Mouse (Mus musculus): ENCODE measurements around the gene Pakap.
A peak's percentile ranks its signal among the peaks of the same experiment; 100 is the strongest.
"Not testable (repeated sequence)": the region's sequence is repeated elsewhere in the genome, so short reads cannot be mapped to it uniquely, and the experiment has no call there.

The Pakap gene

DNA sequence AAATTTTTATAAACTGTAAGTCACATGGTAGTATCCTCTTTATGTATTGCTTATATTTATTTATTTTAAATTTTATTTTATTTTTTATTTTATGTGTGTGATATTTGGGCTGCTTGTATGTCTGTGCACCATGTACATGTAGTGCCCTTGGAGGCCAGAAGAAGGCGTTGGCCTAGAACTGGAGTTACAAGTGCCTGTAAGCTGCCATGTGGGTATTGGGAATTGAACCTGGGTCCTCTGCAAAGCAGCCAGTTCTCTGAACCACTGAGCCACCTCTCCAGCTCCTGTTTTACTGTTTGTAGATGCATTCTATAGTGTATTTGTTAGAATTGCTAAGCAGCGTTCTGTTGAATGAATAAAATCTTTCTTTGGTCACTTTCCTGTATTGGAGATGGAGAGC lies 320.3 kb downstream of the Pakap start:
- DNase-seq = no peak

DNA sequence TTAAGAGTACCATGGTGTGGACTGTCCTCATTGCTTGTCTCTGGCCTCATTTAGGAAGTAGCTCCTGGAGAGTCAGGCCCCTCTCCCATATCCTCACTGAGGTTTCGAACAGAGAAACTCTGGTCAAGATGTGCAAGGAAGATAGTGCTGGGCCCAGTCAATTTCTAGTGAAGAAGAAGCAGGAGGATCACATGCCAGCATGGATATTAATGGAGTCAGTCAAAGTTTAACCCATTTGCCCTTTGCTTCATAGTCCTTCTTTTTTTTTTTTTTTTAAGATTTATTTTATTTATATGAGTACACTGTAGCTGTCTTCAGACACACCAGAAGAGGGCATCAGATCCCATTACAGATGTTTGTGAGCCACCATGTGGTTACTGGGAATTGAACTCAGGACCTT lies 321.0 kb downstream of the Pakap start:
- DNase-seq = not testable (repeated sequence)

DNA sequence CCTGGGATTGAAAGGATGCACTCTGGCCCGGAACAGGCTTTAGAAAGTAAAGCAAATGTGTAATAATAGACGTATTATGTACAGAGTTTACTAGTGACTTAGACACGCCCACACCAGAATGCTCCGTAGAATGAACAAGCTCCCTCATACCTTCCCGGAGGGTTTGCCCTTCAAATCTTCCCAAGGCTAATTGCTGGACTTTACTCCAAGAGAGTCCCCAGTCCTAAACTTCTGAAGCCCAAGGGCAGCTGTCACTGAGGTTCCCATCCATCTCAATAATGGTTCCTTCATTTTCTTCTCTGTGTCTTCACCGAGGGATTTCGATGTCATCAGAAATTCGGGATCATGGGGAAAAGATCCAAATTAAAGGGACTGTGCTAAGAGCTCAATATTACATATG lies 321.8 kb downstream of the Pakap start:
- DNase-seq = no peak

DNA sequence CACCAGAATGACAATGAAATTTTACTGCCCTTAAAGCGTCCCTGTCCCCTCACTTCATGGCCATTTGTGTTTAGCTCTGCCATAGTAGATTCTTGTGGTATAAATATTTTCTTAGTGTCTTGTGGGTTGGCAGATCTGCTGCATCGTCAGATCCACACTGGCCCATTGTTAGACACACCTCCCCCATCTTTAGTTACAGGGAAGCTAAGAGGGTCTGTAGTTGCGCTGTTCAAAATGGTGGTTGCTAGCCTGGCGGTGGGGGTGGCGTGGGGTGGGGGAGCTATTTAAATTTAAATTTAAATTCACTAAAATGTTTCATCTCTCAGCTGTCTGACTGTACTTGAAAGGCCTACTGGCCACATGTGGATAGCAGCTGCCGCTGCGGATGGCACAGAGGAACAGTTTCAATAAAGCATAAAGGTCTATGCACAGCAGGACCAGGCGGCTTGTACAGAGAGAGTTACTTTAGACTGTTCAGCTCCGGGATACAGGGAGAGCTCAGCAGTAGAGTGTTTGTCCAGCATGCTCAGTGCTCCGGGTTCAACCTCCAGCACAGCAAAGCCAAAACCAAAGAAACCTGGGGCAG lies 324.1 kb downstream of the Pakap start:
- no peak for DNase-seq

DNA sequence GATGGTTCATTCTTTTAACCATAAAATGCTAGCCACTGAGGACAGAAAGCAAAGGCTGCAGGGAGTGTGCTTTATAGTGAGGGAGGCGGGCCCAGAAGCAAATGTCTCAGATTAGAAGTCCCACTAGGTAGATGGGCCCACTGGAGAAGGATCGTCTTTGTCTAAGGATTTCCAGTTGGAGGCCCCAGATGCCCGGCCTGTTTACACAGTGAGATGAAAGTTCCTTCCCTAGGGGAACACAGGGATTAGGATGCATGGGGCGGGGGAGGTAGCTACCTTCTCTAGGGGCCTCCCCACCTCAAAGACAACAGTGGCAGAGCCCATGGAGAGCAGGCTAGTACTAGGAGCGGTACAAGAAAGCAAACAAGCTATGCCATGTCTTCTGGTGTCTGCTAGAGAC lies 327.2 kb downstream of the Pakap start:
- no peak for DNase-seq

DNA sequence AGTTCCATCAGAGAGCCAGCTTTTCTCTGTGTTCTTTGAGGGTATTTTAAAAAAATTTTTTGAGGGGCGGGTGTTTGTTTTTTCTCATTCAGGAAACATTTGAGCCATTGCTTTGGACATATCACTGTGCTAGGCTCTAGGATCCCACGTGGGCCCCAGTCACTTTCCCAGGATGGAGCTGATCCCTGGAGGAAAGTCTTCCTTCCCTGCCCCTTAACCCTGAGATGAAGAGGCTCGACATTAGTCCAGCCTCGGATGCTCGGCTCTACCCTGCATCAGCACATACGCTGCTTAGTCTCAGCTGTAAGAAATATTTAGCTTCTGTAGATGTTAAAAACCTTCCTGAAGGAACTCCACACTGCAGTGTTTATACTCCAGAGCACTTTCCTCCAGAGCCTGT lies 327.9 kb downstream of the Pakap start:
- no peak for DNase-seq

DNA sequence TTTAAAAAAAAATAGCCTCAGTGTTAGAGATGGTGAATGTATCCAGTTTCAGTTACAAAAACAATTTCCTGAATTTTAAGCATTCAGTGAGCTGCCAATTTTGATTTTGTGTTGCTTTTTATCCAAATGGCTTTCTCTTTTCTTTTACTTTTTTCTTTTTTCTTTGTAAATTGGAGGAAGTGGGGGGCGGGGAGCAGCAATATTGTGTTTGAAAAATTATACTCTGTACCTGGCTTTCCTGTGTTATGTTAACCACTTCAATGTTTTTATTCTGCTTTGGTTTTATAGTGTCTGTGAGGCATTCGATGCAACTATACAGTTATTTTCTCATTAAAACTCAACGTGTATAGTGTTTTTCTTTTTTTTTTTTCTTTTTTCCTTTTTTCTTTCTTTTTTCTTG lies 328.7 kb downstream of the Pakap start:
- DNase-seq = no peak

DNA sequence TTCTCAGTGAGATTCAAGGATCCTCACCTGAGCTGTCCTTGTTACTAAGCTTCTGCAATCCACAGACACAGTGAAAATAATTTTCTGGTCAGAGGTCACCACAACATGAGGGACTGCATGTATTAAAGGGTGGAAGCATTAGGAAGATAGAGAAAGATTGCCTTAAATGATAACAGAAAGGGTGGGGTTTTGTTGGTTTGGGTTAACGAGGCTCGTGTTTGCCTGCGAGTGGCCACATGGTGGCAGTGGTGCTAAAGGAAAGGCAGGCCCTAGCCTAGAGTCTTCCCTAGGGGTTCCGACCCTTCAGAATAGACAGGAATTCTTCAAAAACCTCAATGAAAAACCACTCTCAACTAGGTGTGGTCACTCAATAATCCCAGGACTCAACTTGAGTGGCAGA lies 333.2 kb downstream of the Pakap start:
- DNase-seq = peak; percentile 56

DNA sequence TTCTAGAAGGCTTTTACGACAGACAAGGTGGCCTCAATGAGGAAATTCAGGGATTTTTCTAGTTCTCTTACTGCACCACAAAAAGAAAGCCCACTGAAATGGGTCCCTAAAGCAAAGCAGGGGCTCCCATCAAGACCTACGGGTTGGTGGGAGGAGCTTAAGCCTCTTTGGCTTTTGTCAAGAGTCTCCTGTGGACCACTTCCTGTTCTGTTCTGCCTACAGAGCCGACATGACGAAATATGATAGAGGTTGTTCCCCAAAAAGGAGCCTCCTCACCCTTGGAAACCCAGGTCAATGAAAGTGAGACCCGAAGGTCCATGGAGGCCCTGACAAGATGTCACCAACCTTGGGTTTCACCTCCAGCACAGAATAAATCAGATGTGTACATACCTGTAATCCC lies 334.6 kb downstream of the Pakap start:
- DNase-seq = no peak

DNA sequence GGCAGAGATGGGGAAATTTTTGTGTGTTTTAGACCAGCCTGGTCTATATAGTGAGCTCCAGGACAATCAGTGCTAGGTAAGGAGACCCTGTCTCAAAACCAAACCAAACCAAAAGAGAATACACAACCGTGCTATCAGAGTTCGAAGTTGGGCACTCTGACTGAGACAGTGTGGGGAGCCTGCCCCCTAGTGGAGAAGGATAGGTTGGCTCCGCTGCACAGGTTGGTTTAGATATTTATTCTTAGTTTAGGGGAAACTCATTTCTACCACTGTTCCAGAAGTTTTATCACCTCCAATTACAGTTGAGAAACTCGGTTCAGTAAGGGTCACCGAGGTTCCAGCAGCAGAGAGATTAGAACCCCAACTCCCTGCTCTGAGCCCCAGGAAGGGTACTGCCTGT lies 336.2 kb downstream of the Pakap start:
- DNase-seq = peak; percentile 70

DNA sequence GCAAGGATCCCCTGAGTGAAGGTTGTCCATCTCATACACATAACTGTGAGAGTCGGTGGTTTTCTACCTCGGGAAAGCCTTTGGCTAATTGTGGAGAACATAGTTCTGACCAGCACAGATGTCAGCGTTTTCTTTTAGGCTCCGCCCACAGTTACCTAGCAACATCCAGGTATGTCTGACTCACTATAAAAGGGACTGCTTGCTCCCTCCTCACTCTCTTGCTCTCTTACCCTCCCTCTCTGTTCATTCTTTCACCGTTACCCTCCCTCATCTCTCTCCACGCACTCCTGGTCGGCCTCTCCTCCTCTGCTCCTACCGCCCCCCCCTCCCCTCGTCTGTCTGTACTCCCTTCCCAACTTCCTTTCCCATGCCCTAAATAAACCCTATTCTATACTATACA lies 336.7 kb downstream of the Pakap start:
- peak; percentile 55 for DNase-seq

DNA sequence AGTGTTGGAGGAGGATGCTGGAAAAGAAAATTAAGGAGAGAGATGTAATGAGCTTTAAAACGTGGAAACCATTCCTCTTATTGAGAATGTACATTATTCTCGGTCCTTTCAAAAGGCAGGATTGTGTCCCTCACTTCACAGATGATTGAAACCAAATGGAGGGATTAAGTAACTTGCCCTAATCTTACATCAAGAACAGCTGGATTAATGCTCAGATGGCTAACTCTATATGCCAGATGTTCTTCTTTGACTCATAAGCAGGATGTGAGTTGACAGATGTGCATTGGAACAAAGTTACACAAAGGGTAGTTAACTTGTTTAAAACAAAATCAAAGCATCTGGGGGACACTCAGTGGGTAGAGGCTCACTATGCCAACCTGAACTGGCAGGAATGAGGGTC lies 338.7 kb downstream of the Pakap start:
- no peak for DNase-seq

DNA sequence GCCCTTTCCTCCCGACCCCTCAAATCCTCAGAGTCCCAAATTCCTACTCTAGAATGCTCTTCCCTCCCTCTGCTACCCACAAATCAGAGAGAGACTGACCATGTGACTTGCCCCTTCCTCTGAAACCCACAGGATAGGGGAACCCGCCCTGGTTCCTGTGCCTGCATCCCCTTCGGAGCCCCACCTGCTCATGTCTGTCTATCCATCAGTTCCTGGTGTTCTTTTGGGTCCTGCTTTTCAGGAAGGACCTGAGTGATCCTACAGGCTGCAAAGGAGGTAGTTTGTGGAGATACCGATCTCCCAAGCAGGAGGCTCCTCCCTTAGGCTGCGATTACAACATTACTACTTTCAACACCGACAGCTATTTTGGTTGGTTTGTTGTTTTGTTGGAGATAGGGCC lies 340.9 kb downstream of the Pakap start:
- no peak for DNase-seq

DNA sequence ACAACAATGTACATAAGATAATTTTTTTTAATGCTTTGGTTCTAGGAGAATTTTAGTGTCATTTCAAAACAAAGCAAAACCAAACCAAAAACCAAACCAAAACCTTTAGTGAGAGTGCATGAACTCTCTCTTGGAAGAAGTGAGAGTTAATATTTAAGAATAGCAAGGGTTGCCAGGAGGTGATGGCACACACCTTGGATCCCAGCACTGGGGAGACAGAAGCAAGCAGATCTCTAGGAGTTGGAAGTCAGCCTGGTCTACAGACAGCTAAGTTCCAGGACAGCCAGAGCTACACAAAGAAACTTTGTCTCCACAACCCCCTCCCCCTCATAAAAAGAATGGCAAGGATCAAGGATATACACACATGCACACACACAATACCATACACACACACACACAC lies 345.0 kb downstream of the Pakap start:
- no peak for DNase-seq

DNA sequence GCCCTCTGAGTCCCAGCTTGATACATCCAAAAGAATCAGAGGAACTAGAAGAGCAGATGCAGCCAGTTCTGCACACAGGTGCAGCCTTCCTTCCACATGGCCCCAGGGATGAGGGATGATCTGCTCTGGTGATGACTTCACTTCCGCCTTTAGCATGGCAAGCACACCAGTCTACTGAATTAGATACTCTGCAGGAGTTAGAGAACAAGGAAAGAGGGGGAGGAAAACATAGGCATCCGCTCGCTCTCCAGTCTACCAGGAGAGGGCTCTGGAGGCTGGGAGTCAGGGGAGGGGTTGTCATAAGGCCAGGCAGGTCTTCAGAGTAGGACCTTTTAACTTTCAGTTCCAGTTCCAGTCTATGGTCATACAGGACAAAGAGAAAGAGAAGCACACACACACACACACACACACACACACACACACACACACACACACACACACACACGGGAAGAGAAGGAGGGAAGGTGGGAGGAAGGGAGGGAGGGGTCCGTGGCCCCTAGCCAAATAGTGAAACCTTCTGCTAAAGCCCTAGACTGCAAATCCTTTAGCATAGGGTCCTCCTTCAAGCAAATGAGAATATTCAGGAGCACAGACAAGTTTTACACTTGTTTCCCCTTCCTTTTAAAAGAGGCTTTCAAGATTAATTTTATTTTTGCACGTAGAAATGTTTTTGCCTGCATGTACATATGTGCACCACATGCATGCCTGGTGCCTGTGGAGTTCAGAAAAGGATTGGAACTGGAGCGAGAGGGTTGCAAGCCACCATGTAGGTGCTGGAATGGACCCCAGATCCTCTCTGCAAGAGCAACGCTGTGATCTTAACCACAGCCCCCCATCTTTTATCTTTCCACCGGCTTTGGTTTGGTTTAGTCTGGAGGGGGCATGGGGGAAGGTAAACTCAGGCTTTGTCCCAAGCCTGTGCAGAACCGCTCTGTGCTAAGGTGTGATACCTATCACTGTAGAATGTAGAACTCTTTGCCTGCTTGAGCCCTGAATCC lies 346.5 kb downstream of the Pakap start:
- DNase-seq = no peak

DNA sequence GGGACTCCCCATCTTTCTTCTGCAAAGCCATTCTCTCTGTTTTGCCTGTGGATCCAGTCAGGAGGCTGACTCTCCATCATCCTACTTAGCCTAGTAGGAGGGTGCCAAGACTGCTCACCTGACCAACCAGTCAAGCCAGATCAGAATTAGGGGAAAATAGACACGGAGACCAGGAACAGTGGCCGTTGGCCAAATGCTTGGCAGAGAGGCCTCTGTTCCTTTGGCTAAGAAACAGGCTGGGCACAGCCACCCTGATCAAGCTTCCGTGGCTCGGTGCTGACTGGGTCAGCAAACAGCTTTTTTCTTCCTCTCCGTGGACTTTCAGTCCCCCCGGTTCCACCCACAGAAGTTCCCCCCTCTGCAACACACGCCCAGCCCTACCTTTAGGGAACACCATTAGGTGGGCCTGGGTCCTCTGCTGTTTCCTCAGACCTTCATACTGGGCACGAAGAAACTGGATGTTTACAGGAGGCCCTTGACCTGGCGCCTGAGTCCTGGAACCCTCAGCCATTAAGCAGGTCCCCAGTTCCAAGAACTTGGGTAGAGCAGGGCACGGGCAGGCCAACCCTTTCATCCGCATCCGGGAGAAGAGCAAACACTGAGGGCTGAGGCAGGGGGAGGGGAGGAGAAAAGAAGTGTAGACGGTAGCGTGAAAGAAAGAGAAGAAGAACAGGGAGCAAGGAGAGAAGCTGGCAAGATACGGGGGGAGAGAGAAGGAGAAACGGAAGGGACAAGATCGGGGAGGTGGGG lies 347.4 kb downstream of the Pakap start:
- DNase-seq = peak; percentile 84

DNA sequence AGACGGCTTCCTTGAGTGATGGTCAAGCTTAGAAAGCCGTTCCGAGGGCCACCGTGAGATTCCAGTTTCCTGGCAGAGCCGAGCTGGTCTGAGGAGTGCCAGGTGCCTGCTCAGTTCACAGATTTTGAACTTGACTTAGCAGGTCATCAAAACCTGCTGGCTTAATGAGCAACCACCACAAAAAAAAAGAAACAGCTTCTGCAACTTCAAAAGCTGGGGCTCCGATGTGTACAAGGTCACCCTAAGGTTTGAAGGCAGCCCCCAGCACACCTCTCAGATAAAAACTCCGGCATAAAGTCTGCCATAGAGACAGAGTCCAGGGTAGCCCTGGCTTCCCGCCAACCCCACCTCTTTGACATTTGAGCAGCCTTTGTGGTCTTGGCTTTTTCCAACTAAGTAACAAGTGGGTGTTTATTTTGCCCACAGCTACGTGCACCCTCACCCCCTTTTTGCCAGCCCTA lies 348.3 kb downstream of the Pakap start, which contains the start of gene D630039A03Rik:
D630039A03Rik (minus strand) TSS at position 97 of the 461 bp plus-strand sequence.
- DNase-seq = peak; percentile 72

DNA sequence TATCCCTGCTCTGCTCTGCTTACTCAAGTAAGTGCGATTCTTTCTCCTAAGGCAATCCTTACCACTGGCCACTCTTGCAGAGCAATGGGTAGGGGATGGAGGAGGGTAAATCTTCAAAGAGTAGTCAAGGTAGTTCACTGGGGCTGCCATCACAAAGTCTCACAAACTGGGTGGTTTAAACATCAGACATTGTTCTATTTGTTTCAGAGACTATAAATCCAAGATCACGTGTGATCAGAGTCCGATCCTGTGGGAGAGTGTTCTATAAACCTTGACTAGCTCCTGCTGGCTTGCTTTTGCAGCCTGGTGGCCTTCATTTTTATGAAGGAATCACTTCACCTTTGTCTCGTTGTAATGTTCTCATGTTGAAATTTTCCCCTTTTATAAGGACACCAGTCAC lies 348.7 kb downstream of the Pakap start:
- peak; percentile 20 for DNase-seq

DNA sequence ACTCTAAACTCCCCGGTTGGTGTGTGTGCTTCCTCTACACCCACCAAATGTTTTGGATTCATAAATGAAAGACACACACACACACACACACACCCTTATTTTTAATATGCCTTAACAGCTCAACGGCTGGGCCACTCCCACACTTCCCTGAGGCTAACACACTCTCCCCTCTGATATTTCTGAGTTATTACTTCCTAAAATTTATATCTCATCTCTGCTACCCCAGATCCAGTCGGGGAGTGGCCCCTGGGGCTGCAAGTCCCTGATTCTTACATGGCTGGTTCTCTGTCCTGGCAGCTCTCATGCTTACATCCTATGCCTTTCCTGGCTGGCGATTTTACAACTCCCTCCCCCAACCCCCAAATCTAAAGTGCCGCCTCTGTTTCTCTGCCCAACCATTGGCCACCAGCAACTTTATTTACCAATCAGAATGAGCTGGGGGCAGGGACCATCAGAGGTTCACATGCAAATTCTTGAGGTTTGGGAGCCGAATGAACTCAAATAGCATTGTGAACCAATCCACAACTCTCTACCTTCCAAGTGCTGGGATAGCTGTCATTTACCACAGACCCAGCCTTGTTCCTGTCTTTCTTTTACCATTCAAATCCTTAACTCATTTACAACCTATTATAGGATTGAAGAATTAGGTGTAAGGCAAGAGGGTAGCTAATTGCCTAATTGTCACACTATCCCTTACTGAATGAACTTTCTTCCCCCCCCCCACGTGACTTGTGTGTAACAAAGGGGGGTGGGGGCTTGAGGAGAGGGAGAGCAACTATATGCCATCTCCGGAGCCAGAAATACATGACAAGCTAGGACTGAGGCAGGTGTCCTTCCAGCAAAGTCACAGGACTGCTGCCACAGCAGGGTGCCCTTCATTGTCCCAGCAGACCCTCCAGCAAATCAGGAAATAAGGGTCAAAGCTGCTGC lies 351.8 kb downstream of the Pakap start:
- DNase-seq = no peak

DNA sequence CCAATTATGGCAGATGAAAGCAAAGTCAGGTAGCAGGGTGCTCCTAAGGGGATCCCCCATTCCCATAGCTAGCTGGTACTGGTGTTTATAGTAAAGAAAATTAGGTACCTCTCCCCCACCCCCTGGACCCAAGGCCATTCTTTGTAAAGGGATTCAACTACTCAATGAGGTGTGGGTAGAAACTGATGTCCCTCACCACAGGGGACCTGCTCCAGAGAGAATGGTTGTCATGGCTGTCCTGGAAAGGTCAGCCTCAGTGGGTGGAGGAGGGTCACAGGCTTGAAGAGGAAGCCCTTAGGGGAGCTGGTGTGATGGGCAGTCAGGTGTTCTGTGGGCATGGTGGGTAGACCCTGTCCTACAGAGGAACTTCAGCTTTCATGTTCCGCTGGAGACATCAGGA lies 352.5 kb downstream of the Pakap start:
- no peak for DNase-seq

DNA sequence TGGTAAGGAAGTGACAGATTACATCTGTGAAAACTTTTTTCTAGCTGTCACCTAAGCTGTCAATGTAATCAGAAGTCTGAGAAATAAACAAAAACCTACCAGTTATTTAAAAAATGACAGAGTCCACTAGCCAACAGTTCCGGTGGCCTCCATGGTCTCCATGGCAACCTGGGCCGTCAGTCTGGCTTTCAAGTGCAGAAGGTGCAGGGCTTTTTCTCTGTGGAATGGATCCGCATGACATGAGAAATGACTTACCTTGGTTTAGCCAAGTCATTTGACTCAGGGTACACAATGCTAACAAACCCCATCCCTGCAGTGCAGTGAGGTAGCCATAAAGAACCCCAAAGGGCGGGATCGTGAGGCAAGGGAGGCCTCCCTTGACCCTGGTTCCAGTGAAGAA lies 354.2 kb downstream of the Pakap start:
- no peak for DNase-seq

DNA sequence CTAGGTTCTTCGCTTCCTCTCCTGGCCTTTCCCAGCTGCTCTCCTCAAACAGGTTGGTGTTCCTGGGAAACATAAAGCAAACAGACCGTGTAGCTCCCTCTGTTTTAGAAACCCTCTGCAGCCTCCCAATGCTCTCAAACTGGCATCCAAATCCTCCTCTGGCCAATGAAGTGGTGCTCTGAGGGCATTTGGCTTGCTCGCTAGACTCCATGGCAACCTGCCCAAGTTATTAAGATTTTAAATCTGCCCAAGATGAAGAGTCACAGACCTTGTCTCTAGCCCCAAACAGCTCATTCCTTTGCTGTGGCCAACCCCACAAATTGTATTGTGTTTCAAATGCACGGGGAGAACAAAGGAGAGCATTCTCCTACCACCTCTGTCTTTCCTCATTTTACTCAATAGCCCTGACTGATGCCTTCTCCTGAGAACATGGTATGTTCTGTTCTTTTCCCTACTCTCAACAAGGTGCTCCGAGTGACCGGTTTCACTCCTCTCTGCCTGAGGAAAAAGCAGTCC lies 356.6 kb downstream of the Pakap start:
- no peak for DNase-seq

All from kidney, adult 18-20 months (tissue).